Mouse (Mus musculus) forebrain, embryonic 10.5 days (tissue): ENCODE data around the gene Meltf. TPM values are rescaled to one million over a fixed set of nuclear protein-coding genes. Genes with fewer than 3 reads are reported as not detected.
A peak's percentile ranks its signal among the peaks of the same experiment; 100 is the strongest.

ENCODE experiments used
- DNase-seq: peaks from one replicate; pipeline ENCODE4 v3.0.0-alpha.2; 2017; ENCODE audit warnings: low spot score; ENCODE audit errors: extremely low spot score
- H3K27ac ChIP-seq: fragments of 300-500 bp; sonication (generic); 2 replicates; pipeline ENCODE4 v1.5.1; 2016; ENCODE audit warnings: mild to moderate bottlenecking
- H3K27me3 ChIP-seq: fragments of 300-500 bp; sonication (generic); 2 replicates; pipeline ENCODE4 v1.6.1; 2016; ENCODE audit warnings: mild to moderate bottlenecking; ENCODE audit not compliant: poor library complexity, severe bottlenecking
- H3K36me3 ChIP-seq: fragments of 300-500 bp; sonication (generic); replicated peaks from 2 replicates; pipeline ENCODE4 v1.6.1; 2016; ENCODE audit warnings: mild to moderate bottlenecking, moderate library complexity
- H3K4me1 ChIP-seq: fragments of 300-500 bp; sonication (generic); 2 replicates; pipeline ENCODE4 v1.6.1; 2016
- H3K4me3 ChIP-seq: fragments of 300-500 bp; sonication (generic); 2 replicates; pipeline ENCODE4 v1.5.1; 2016; ENCODE audit warnings: mild to moderate bottlenecking, moderate library complexity
- H3K9me3 ChIP-seq: fragments of 300-500 bp; sonication (generic); 2 replicates; pipeline ENCODE4 v1.6.1; 2016; ENCODE audit warnings: mild to moderate bottlenecking, moderate library complexity
- WGBS: fragments of 180-500 bp; shearing (Covaris S2); methylation state at CpG from one replicate; pipeline ENCODE4 v1.1.7; 2016; 5-methylcytosine and 5-hydroxymethylcytosine counted together
- polyA plus RNA-seq: library from polyadenylated mRNA; unstranded; fragments of >200 nt; fragmentation: Nextera tagmentation; extraction: Ambion mirVana; gene quantifications from 2 replicates; pipeline ENCODE4 v1.2.1, GENCODE M21; 2016

The Meltf gene
- polyA plus RNA-seq, 1 experiment from 2014 or later = not detected

GRCm38 (mm10) chr16:31873721-31874120 is 4.9 kb upstream of the Meltf start:
- Histone ChIP-seq H3K4me1 (peaks cover 3% of the 10 kb centered on the region), H3K36me3 (peaks cover 64% of the 10 kb centered on the region), H3K9me3 (no peaks in the 10 kb centered on the region), H3K4me3 (no peak overlapping the region), H3K27ac (no peak overlapping the region), H3K27me3 (no peaks in the 10 kb centered on the region)
- WGBS = 94% methylated on average over 8 of the region's 8 CpGs
- no peak for DNase-seq

DNA sequence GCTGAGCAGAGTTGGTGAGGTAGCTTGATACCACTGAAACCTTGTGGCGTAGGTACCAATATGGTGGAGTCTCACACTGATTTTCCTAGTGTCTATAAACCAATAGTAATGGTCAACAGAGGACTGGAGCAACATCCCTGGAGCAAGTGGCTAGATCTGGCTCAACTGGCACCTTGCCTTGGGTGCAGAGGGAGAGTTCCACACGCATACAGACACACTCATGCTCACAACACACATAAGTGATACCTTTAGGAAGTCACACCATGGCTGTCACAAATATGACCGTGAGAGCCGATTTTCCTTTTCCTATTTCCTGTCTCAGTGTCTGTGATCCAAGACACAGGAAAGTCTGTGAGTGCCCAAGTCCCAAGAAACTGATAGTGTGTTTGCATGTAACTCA is 3.2 kb upstream of the Meltf start:
- DNase-seq = no peak
- Histone ChIP-seq H3K9me3 (no peaks in the 10 kb centered on the region), H3K27me3 (peaks cover 15% of the 10 kb centered on the region; the same call in 1 of the 2 replicates), H3K4me1 (peaks cover 7% of the 10 kb centered on the region), H3K36me3 (peaks cover 47% of the 10 kb centered on the region), H3K4me3 (no peak overlapping the region), H3K27ac (no peak overlapping the region)
- WGBS = 94% methylated on average over 4 of the region's 4 CpGs

GRCm38 (mm10) chr16:31876386-31876785 is 2.2 kb upstream of the Meltf start:
- Histone ChIP-seq H3K9me3 (no peaks in the 10 kb centered on the region), H3K4me3 (no peak overlapping the region), H3K27ac (no peak overlapping the region), H3K36me3 (peaks cover 37% of the 10 kb centered on the region), H3K4me1 (peaks cover 10% of the 10 kb centered on the region), H3K27me3 (peaks cover 18% of the 10 kb centered on the region; the same call in 1 of the 2 replicates)
- no peak for DNase-seq
- WGBS = 90% methylated on average over 10 of the region's 10 CpGs

DNA sequence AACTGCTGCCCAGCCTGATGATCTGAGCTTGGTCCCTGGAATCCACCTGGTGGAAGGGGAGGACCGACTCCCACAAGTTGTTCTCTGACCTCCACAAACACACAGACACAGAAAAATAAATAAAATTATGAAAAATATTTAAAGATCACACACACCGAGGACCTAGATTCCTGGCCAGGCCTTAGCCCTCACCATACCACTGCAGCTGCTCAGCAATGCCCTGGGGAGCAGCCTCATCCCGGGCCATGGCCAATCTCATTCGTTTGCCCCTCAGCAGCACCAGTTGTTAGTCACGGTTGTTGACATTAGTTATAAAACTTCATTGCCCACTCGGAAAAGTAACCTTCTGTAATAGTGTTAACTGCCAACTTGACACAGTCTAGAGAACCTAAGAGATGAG is 558 bp upstream of the Meltf start:
- Histone ChIP-seq H3K27me3 (peaks cover 35% of the 10 kb centered on the region), H3K9me3 (no peaks in the 10 kb centered on the region), H3K4me1 (peaks cover 26% of the 10 kb centered on the region), H3K27ac (no peak overlapping the region), H3K4me3 (no peak overlapping the region), H3K36me3 (peaks cover 24% of the 10 kb centered on the region)
- WGBS = 84% methylated on average over 6 of the region's 6 CpGs
- no peak for DNase-seq

GRCm38 (mm10) chr16:31880146-31880840 is 1.7 kb downstream of the Meltf start:
- Histone ChIP-seq H3K27me3 (peaks cover 55% of the 10 kb centered on the region), H3K36me3 (peaks cover 2% of the 10 kb centered on the region), H3K4me3 (no peak overlapping the region), H3K4me1 (peaks cover 46% of the 10 kb centered on the region), H3K9me3 (no peaks in the 10 kb centered on the region), H3K27ac (no peak overlapping the region)
- DNase-seq = no peak
- WGBS = 89% methylated on average over 8 of the region's 8 CpGs

DNA sequence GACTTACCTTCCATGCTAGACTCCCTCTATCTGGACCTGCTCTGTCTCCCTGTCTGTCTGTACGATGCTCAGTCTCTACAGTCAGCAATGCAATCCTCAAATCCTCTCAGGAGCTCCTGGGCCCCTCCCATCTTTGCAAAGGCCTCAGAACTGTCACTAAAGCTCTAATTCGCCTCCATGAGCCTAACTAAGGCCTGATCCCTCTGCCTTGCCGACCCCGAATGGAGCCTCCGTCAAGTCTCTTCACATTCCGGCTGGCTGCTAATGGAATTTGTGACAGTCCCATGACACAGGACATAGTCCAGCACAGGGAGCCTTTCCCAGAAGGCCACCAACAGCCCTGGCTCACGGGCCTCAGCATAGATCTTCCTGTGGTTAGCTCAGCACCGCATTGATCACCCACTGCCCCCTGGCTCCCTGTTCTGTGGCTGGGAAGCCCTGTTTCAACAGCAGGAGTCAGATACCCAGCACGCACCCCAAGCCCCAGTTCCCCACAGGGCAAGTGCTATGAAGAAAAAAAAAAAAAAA is 3.8 kb downstream of the Meltf start:
- peaks cover 56% of the 10 kb centered on the region for H3K27me3 ChIP-seq
- no peak for DNase-seq
- 61% methylated on average over 9 of the region's 9 CpGs for WGBS
- H3K9me3 ChIP-seq = no peaks in the 10 kb centered on the region
- H3K4me3 ChIP-seq = no peak overlapping the region
- no peaks in the 10 kb centered on the region for H3K36me3 ChIP-seq
- peak overlapping the region; percentile 40 for H3K27ac ChIP-seq
- H3K4me1 ChIP-seq = peaks cover 46% of the 10 kb centered on the region

GRCm38 (mm10) chr16:31883302-31883701 is 4.7 kb downstream of the Meltf start:
- H3K9me3 ChIP-seq = no peaks in the 10 kb centered on the region
- DNase-seq = no peak
- H3K27me3 ChIP-seq = peaks cover 56% of the 10 kb centered on the region
- H3K36me3 ChIP-seq = no peaks in the 10 kb centered on the region
- WGBS = 80% methylated on average over 14 of the region's 14 CpGs
- peaks cover 46% of the 10 kb centered on the region for H3K4me1 ChIP-seq
- H3K4me3 ChIP-seq = no peak overlapping the region
- peak overlapping the region; percentile 49 for H3K27ac ChIP-seq

- H3K4me3 ChIP-seq = peak overlapping the region; percentile 16; the same call in 1 of the 2 replicates
- WGBS = 15% methylated on average over 6 of the region's 6 CpGs
- no peak for DNase-seq
Measured at GRCm38 (mm10) chr16:31883902-31884301, 5.3 kb downstream of the Meltf start.

DNA sequence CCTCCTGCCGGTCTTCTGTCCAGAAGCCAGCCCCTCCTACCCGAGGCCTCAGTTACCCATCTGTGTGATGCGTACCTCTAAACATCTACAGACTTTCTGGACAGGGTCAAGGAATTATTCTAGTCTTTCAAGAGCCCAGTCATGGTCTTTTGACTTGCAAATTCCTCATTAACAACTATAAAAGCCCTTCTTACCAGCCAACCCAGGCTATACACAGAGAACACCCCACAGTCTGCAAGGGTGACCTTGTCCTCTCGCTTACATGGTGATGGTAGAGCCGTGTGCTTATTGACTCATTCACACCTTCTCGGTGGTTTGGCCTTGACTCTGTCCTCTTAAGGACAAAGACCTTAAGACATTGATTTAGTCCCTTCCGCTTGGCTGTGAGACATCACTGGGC is 12.3 kb downstream of the Meltf start:
- Histone ChIP-seq H3K9me3 (no peaks in the 10 kb centered on the region), H3K27me3 (peaks cover 9% of the 10 kb centered on the region), H3K4me1 (peaks cover 19% of the 10 kb centered on the region), H3K27ac (no peak overlapping the region), H3K36me3 (no peaks in the 10 kb centered on the region), H3K4me3 (no peak overlapping the region)
- DNase-seq = no peak
- WGBS = 83% methylated on average over 7 of the region's 7 CpGs

More at GRCm38 (mm10) chr16:31883902-31884301, 5.3 kb downstream of the Meltf start:
- peaks cover 41% of the 10 kb centered on the region for H3K4me1 ChIP-seq
- H3K27ac ChIP-seq = peak overlapping the region; percentile 49
- peaks cover 54% of the 10 kb centered on the region for H3K27me3 ChIP-seq
- H3K9me3 ChIP-seq = no peaks in the 10 kb centered on the region
- H3K36me3 ChIP-seq = no peaks in the 10 kb centered on the region

- Histone ChIP-seq H3K9me3 (no peaks in the 10 kb centered on the region), H3K4me3 (no peak overlapping the region), H3K27me3 (peaks cover 24% of the 10 kb centered on the region), H3K4me1 (peaks cover 38% of the 10 kb centered on the region), H3K36me3 (no peaks in the 10 kb centered on the region), H3K27ac (no peak overlapping the region)
- WGBS = 67% methylated on average over 5 of the region's 5 CpGs
- DNase-seq = no peak
Measured at GRCm38 (mm10) chr16:31893396-31894141, 15.0 kb downstream of the Meltf start.

DNA sequence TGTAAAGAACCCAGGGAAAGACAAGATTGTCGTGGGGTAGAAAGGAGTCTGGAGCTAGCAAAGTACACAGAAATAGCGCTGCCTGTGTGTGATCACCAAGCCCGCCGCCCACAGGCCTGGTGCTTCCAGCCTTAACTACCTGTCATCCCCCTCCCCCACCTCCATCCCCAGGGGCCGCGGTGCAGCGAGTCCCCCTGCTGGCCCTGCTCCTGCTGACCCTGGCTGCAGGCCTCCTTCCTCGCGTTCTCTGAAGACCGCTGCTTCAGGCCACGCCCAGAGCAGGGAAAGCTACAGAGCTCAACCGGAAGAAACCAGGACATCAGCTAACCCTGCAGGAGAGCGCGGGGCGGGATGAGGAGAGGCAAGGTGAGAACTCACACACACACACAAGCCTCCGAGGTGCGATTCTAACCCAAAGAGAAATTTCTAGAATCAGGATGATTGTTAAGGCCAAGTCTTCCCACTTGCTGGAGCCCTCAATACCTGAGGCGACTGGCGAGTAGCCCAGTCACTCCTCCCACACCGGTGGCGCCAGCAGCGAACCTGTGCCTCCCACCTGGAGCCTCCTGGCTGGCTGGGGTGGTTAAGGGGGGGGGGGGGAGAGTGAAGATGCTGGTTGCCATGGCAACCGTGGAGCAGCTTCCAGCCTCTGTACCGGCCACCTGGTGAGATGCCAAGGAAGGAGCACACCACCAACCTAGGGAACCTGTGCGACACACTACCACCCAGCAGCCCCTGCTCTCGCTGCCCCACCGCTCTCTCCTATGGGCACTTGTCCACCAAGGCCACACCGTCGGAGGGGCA is 18.6 kb downstream of the Meltf start:
- H3K4me3 ChIP-seq = peak overlapping the region; percentile 35
- no peaks in the 10 kb centered on the region for H3K36me3 ChIP-seq
- H3K9me3 ChIP-seq = peaks cover 7% of the 10 kb centered on the region
- peak; percentile 68 for DNase-seq
- 9% methylated on average over 29 of the region's 29 CpGs for WGBS
- peak overlapping the region; percentile 59 for H3K27ac ChIP-seq
- peaks cover 24% of the 10 kb centered on the region for H3K27me3 ChIP-seq
- peaks cover 36% of the 10 kb centered on the region for H3K4me1 ChIP-seq

- Histone ChIP-seq H3K27me3 (peaks cover 24% of the 10 kb centered on the region), H3K4me3 (no peak overlapping the region), H3K27ac (no peak overlapping the region), H3K36me3 (no peaks in the 10 kb centered on the region), H3K4me1 (peaks cover 26% of the 10 kb centered on the region), H3K9me3 (peaks cover 7% of the 10 kb centered on the region)
- 84% methylated on average over 18 of the region's 18 CpGs for WGBS
- no peak for DNase-seq
Measured at GRCm38 (mm10) chr16:31898546-31899326, 20.1 kb downstream of the Meltf start.
